Mouse (Mus musculus): Measurements from ENCODE around the gene Arsb. TPM values are rescaled to one million over a fixed set of nuclear protein-coding genes. Genes with fewer than 3 reads are reported as not detected.

Arsb gene
- polyA plus RNA-seq, 1 experiment from 2014 or later: 4.1 TPM

GRCm38 (mm10) chr13:93919536-93919935, 148.1 kb downstream of the Arsb start:
- 72% methylated on average over 3 of the region's 3 CpGs for WGBS (ENCODE audit: insufficient replicate concordance)

DNA sequence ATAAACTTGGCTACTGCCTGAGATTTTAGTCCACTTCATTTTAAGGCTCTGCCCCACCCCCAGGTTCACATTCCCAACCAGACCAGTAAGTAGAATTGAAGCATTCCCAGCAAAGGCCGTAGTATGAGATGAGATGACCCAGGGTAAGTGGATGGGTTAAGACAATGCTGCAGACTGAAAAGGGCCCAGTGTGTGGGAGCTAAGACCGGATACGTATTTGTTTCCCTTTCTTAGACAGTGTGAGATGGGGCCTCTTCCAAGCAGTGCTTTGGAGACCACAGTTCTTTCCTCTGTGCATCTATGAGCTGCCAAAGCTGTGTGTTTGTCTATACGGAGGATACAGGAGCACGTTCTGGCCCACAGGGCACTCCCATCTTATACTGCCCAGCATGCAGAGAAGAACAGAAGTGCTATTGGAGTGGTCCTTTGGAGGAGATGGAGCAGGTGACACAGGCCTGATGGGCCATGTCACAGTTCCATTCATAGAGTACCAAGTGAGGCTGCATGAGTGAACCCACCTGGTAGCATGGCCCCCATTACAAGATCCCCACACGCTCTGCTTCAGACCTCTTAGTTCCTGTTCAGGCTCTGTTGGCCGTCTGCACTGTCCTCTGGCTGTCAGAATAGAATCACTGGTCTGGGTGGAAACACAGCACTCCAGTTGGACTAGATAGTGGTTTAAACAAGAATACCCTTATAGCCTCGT, 148.8 kb downstream of the Arsb start:
- no peak for DNase-seq
- 68% methylated on average over 8 of the region's 8 CpGs for WGBS (ENCODE audit: insufficient replicate concordance)
- H3K4me2 ChIP-seq (ENCODE audit: low read depth, low read length): no peak overlapping the region
- H3K9me3 ChIP-seq (ENCODE audit: low read length): no peaks in the 10 kb centered on the region
- ATAC-seq: no peak
- TF ChIP-seq EP300 (IDR thresholded peaks at IDR 0.05; ENCODE audit: low read depth): no peak
- peak; percentile 4; the same call in 1 of the 2 replicates for TF ChIP-seq CTCF (IDR thresholded peaks at IDR 0.05; ENCODE audit: low read depth)
- H3K27me3 ChIP-seq (ENCODE audit: insufficient read depth, low read length): no peaks in the 10 kb centered on the region
- no peaks in the 10 kb centered on the region for H3K36me3 ChIP-seq (replicated peaks; ENCODE audit: insufficient read depth, low read length)
- H3K4me3 ChIP-seq (ENCODE audit: low read depth, low read length): no peak overlapping the region
- no peak overlapping the region for H3K9ac ChIP-seq (replicated peaks)
- H3K27ac ChIP-seq (ENCODE audit: low read depth): no peak overlapping the region
- H3K4me1 ChIP-seq (ENCODE audit: insufficient read depth): 0 out of 2 replicates have a peak, but pooled peaks cover 8% of the 10 kb centered on the region

More at GRCm38 (mm10) chr13:93919536-93919935, 148.1 kb downstream of the Arsb start:
- ATAC-seq (no peak), DNase-seq (no peak)
- Histone ChIP-seq H3K4me1 (ENCODE audit: insufficient read depth) (0 out of 2 replicates have a peak, but pooled peaks cover 8% of the 10 kb centered on the region), H3K4me3 (ENCODE audit: low read depth, low read length) (no peak overlapping the region), H3K9ac (replicated peaks) (no peak overlapping the region), H3K9me3 (ENCODE audit: low read length) (no peaks in the 10 kb centered on the region), H3K4me2 (ENCODE audit: low read depth, low read length) (no peak overlapping the region), H3K27me3 (ENCODE audit: insufficient read depth, low read length) (no peaks in the 10 kb centered on the region), H3K27ac (ENCODE audit: low read depth) (no peak overlapping the region), H3K36me3 (replicated peaks; ENCODE audit: insufficient read depth, low read length) (no peaks in the 10 kb centered on the region)
- TF ChIP-seq EP300 (IDR thresholded peaks at IDR 0.05; ENCODE audit: low read depth) (no peak), CTCF (IDR thresholded peaks at IDR 0.05; ENCODE audit: low read depth) (no peak)

DNA sequence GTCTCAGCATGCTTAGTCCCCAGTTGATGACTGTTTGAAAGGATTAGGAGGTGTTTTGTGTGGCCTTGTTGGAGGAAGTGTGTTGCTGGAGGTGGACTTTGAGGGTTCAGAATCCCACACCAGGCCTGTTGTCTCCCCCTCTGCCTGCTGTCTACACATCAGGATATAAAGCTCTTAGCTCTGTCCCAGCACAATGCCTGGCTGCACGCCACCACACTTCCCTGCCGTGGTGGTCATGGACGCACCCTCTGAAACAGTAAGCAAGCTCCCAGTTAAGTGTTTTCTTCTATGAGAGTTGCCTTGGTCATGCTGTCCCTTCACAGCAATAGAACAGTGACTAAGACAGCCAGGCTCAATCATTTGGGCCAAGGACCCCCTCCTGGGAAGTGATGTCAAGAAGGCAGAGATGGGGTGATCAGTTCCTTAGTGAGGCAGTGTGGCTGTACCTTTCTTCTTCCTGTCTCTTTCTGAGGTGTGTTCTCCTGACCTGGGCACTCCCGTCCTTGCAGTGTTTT, 149.4 kb downstream of the Arsb start:
- Histone ChIP-seq H3K4me3 (ENCODE audit: low read depth, low read length) (no peak overlapping the region), H3K36me3 (replicated peaks; ENCODE audit: insufficient read depth, low read length) (no peaks in the 10 kb centered on the region), H3K4me2 (ENCODE audit: low read depth, low read length) (no peak overlapping the region), H3K9me3 (ENCODE audit: low read length) (no peaks in the 10 kb centered on the region), H3K27me3 (ENCODE audit: insufficient read depth, low read length) (no peaks in the 10 kb centered on the region), H3K4me1 (ENCODE audit: insufficient read depth) (0 out of 2 replicates have a peak, but pooled peaks cover 8% of the 10 kb centered on the region), H3K9ac (replicated peaks) (no peak overlapping the region), H3K27ac (ENCODE audit: low read depth) (no peak overlapping the region)
- WGBS (ENCODE audit: insufficient replicate concordance): 82% methylated on average over 4 of the region's 4 CpGs
- ATAC-seq (no peak), DNase-seq (no peak)
- TF ChIP-seq CTCF (IDR thresholded peaks at IDR 0.05; ENCODE audit: low read depth): no peak
- TF ChIP-seq EP300 (IDR thresholded peaks at IDR 0.05; ENCODE audit: low read depth): no peak

GRCm38 (mm10) chr13:93921831-93922565, 150.6 kb downstream of the Arsb start:
- H3K9ac ChIP-seq (replicated peaks): no peak overlapping the region
- ATAC-seq: no peak
- no peaks in the 10 kb centered on the region for H3K27me3 ChIP-seq (ENCODE audit: insufficient read depth, low read length)

DNA sequence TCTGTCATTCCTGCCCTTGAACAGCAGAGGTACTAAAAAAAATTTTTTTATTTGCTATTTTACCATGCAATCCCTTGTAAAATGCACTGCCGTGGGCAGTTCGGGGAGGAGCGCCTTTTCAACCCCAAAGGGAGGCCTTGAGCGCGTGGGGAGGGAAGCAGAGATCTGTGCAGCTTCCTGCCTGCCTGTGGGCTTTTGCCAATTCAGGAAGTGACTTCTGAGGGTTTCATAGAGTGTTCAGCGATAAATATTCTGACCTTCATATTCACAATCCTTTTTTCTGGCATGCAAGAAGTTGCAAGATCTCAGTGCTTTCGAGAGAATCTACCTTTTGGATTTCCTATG, 151.1 kb downstream of the Arsb start:
- DNase-seq: peak; percentile 23
- H3K9ac ChIP-seq (replicated peaks): no peak overlapping the region
- no peak overlapping the region for H3K4me3 ChIP-seq (ENCODE audit: low read depth, low read length)
- no peaks in the 10 kb centered on the region for H3K9me3 ChIP-seq (ENCODE audit: low read length)
- no peak for ATAC-seq
- no peak for TF ChIP-seq EP300 (IDR thresholded peaks at IDR 0.05; ENCODE audit: low read depth)
- no peak for TF ChIP-seq CTCF (IDR thresholded peaks at IDR 0.05; ENCODE audit: low read depth)
- no peaks in the 10 kb centered on the region for H3K27me3 ChIP-seq (ENCODE audit: insufficient read depth, low read length)
- no peak overlapping the region for H3K4me2 ChIP-seq (ENCODE audit: low read depth, low read length)
- 0 out of 2 replicates have a peak, but pooled peaks cover 8% of the 10 kb centered on the region for H3K4me1 ChIP-seq (ENCODE audit: insufficient read depth)
- no peak overlapping the region for H3K27ac ChIP-seq (ENCODE audit: low read depth)
- H3K36me3 ChIP-seq (replicated peaks; ENCODE audit: insufficient read depth, low read length): no peaks in the 10 kb centered on the region
- WGBS (ENCODE audit: insufficient replicate concordance): 25% methylated on average over 7 of the region's 7 CpGs

More at GRCm38 (mm10) chr13:93921831-93922565, 150.6 kb downstream of the Arsb start:
- WGBS (ENCODE audit: insufficient replicate concordance): 54% methylated on average over 5 of the region's 5 CpGs
- TF ChIP-seq EP300 (IDR thresholded peaks at IDR 0.05; ENCODE audit: low read depth) (no peak), CTCF (IDR thresholded peaks at IDR 0.05; ENCODE audit: low read depth) (no peak)
- no peak overlapping the region for H3K4me2 ChIP-seq (ENCODE audit: low read depth, low read length)
- no peak overlapping the region for H3K4me3 ChIP-seq (ENCODE audit: low read depth, low read length)
- H3K36me3 ChIP-seq (replicated peaks; ENCODE audit: insufficient read depth, low read length): no peaks in the 10 kb centered on the region
- H3K9me3 ChIP-seq (ENCODE audit: low read length): no peaks in the 10 kb centered on the region
- DNase-seq: no peak
- 0 out of 2 replicates have a peak, but pooled peaks cover 8% of the 10 kb centered on the region for H3K4me1 ChIP-seq (ENCODE audit: insufficient read depth)
- H3K27ac ChIP-seq (ENCODE audit: low read depth): no peak overlapping the region

DNA sequence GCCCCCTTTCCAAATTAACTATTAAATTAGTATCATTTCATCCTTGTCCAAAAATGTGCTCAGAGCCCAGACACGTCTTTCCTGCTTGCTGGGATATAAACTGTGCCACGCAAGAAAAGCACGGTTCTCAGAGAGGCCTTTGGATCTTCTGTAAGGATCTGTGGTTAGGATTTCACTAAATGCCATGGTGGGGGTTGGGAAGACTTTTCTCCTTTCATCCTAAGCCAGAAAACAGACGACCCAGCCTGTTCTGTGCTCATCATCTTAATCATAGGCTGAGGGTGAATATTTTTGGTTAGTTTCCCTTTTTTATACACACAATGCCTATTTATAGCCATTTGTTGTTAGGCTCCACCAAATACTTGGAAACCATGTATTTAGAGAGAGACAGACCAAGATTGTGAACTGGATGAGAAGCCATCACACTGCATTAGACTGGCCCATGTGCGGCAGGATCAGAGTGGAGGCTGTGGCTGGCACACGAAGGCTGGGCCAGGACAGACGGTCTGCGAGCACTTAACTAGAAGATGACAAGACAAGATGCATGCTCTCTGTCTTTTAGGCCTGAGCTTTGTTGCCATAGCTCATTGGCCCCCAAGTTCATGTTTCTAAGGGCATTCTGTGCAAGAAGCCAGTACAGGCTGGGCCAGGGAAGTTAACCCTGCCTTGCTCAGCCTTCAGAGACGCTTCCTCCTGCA, 153.5 kb downstream of the Arsb start:
- no peak overlapping the region for H3K4me3 ChIP-seq (ENCODE audit: low read depth, low read length)
- H3K4me1 ChIP-seq (ENCODE audit: insufficient read depth): 0 out of 2 replicates have a peak, but pooled peaks cover 8% of the 10 kb centered on the region
- H3K36me3 ChIP-seq (replicated peaks; ENCODE audit: insufficient read depth, low read length): no peaks in the 10 kb centered on the region
- no peak overlapping the region for H3K9ac ChIP-seq (replicated peaks)
- no peak overlapping the region for H3K27ac ChIP-seq (ENCODE audit: low read depth)
- H3K4me2 ChIP-seq (ENCODE audit: low read depth, low read length): no peak overlapping the region
- no peak for DNase-seq
- 76% methylated on average over 9 of the region's 9 CpGs for WGBS (ENCODE audit: insufficient replicate concordance)
- no peak for ATAC-seq
- no peaks in the 10 kb centered on the region for H3K9me3 ChIP-seq (ENCODE audit: low read length)
- H3K27me3 ChIP-seq (ENCODE audit: insufficient read depth, low read length): no peaks in the 10 kb centered on the region
- TF ChIP-seq EP300 (IDR thresholded peaks at IDR 0.05; ENCODE audit: low read depth) (no peak), CTCF (IDR thresholded peaks at IDR 0.05; ENCODE audit: low read depth) (no peak)

All from liver, postnatal 0 days (tissue).